Mouse (Mus musculus): ENCODE measurements at regions not wholly inside any gene's neighbourhood (a gene's known extent, or its start where the extent isn't known, plus 50 kb on each side); places are given as distances from the start of the nearest gene placed in this dataset.
A peak's percentile ranks its signal among the peaks of the same experiment; 100 is the strongest.

DNA sequence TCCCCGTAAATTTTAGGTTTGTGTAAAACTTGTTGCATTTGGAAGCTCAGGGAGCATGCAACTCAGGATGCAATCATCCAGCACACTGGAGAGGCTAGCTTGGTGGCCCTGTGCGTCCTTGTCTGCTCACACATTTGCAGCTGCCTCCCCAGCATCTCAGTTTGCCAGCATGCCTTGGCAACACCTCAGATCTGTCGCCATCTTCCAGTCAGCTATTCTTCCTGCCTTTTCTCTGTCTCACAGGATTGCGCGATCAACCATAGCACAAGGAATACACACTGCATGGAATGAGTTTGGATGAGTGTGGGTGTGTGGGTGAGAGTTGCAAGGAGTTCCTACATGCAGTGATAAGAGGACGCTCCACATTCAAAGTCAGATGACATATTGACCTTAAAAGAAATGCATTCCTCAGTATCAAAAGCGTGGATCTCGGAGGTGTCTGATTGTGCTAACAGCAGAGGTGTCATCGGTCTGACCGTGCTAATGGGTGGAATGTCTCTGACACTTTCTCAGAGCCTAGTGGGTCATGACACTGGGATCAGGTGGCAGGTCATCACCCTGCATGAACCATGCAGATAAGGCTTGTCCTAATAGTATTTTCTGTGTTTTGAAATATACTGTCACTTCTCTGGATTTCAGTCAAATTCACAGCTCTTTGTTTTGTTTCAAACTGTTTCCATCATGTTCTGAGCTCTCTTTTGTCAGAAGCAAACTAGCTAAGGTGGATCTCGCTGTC, 360.6 kb upstream of the Arglu1 start:
- no peak for DNase-seq (ENCODE audit: low spot score in 2 of 2)

DNA sequence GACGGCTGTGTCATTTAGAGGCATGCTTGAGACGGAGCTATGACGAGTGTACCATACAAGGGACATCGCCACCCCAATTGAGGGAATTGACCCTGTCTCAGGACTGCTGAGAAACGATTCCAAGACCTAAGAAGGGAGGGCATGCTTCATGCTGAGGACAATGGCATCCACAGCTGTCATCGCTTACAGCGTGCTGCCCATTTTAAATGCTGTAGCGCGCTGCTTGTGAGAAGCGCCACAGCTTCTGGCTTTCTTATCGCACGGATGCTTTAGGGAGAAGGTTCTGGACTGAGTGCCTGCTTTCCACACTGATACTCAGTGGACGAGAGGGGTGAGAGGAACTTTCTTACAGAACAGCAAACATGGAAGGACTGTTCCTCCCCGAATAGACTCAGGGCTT, 357.8 kb upstream of the Arglu1 start:
- no peak for DNase-seq (ENCODE audit: low spot score in 2 of 2)

DNA sequence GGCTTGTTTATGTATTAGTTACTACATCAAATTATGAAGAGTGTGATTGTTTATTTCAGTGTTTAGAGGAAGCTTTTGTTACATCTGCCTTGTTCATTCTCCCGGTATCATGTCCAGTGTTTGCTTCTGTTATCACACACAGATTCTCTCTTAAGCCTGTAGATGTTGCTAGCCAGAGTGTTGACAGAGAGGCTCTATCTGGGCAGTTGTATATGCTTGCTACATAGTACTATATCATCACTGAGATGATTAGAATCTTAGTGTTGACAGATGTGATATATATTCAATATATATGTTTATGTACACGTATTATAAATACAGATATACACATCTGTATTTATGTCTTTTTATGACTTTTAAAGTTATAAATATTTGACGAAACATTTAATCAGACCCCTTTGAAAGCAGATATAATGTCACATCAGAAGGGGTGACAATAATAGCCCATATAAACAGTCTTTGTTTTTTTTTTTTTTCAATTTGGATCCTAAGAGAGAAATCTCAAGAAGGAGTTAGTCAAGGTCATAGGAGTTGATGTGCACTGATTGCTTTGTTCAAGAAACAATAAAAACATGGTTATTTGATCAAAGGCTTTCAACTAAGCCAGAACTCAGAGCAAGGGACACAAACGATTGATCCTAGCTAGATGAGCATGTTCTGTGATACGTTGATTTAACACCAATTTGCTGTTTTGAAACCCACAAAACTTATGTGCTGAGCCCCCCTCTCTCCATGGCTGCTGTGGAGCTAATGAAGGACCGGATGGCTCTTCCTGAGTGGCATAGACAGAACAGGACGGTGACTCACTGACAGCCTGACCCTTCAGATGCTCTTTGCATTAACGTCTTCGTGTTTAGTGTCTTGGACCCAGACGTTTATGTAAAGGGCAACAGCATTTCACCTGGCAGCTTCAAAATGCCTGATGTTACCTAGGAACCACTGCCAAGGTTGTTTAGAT, 352.8 kb upstream of the Arglu1 start:
- DNase-seq (ENCODE audit: low spot score in 2 of 2): no peak

DNA sequence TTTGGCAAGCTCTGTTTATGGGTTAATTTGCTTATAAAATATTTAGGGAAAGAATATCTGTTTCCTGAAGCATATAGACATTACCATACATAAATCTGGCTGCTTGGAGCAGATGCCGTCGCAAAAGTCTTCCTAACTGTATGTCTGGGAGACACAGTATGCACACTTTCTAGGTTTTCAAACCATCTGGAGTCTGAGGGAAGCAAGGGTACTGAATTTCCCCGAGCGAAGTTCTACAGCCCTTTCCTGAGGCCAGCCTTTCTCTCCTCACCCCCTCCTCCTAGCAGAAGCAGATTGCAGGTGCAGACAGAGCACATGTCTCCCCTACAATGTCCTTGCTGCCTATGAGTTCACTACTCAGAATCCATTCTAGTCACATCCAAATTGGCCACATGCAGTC, 338.8 kb upstream of the Arglu1 start:
- no peak for DNase-seq (ENCODE audit: low spot score in 2 of 2)

DNA sequence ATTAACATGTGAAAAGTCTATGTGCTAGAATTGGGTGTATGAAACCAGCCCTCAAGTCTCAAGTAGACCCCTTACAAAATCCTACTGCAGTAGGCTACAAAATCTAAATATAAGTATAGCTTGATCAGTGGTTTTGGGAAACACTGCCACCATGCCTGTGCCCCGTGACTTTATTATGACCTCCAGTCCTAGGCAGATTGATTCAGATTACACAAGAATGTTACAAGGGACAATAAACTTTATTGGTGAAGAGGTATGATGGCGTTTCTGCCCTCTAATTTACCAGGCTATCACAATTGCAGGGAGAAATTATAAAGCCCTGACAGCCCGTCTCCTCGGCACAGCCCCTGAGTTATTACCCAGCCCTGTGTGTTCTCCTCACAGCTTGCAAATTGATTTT, 337.4 kb upstream of the Arglu1 start:
- DNase-seq (ENCODE audit: low spot score in 2 of 2): no peak

DNA sequence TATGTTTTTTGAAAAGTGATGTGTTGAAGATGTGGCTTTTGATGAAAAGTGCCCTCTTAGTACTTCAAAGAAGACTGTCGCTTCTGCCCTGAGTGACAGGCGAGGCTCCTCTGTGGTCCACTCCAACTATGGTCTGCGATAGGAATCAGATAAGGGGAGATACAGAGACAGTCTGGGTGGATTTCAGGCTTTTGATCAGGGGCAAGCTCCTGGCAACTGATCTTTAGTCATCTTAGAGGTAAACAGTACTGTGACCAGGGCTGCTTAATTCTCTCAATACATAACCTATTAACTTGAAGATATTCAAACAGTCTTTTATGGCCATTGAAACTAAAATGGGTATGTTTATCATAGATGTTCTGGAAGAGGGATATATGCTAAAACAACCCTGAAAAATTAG, 335.6 kb upstream of the Arglu1 start:
- DNase-seq (ENCODE audit: low spot score in 2 of 2): no peak

DNA sequence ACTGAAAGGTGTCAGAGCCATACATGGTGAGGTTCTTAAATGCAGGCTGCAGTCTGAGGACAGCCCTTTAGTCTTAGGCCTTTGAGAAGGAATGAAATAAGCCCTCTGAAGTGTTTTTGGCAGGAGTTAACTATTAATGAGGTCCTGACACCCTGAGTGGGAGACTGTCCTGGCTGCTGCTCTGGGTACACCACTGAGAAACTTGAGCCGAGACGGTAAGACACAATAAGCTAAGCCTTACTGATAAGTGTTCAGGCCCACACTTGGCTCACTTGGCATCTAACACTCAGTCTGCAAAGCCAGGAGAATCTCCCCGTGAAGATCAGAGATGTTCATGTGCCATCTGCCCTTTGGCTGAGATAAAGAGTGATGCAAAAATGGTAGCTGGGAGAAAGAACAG, 335.1 kb upstream of the Arglu1 start:
- no peak for DNase-seq (ENCODE audit: low spot score in 2 of 2)

DNA sequence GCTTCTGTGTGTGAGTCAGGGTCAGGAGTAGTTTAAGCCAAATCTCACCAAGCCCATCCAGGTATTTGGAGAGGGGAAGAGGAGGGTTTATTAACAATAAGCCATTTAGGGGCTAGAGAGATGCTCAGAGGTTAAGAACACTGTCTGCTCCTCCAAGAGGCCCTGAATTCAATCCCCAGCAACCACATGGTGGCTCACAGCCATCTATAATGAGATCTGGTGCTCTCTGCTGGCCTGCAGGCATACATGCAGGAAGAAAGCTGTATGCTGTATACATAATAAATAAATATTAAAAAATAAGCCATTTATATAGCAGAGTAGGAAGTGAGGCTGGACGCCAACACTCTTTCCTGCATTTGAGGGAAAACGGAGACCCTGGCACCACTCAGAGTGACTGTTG, 330.4 kb upstream of the Arglu1 start:
- DNase-seq (ENCODE audit: low spot score in 2 of 2): no peak

DNA sequence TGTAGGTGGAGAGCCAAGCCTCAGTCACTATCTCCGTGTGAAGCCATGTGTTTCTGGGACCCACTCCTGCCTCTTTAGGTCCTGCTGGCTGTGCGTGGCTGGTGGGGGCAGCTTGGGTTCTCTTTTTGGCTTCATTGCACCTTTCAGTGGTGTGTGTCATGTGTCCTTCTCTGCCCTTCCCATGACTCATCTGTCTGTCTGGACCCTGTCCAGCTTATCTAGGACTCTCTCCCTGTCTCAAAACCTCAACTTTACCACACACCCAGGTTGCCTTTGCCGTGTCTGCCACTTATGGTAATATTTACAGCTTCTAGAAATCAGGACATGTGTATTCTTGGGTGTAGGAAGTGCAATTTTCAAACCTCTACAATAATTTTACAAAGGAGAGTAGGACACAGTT, 329.9 kb upstream of the Arglu1 start:
- no peak for DNase-seq (ENCODE audit: low spot score in 2 of 2)

DNA sequence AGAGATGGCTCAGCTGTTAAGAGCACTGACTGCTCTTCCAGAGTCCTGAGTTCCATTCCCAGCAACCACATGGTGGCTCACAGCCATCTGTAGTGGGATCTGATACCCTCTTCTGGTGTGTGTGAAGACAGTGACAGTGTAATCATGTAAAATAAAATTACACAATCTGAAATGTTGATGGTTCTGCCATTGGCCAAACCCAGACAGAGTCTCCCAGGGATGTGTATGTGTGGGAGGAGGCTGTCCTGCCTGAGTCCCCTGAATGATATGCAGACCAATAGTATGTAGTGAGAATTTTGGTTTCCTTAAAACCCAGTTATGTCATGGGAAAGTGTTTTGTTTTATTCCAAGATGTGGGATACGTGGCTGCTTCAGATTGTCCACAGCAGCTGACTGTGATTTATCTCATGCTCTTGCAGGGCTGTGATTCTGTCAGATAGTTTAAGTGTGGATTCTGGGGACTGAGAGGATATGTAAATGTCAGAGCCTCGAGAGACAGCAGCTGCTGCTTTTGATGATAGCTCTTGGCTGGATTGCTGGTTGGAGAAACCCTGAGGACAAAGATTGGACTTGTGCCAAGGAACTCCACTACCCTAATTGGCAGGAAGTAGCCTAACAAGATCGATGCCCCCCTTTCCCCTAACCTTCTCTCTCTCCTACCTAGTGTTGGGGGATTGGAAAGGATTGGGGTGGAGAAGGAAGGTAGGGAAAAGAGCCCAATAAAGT, 321.6 kb upstream of the Arglu1 start:
- no peak for DNase-seq (ENCODE audit: low spot score in 2 of 2)

DNA sequence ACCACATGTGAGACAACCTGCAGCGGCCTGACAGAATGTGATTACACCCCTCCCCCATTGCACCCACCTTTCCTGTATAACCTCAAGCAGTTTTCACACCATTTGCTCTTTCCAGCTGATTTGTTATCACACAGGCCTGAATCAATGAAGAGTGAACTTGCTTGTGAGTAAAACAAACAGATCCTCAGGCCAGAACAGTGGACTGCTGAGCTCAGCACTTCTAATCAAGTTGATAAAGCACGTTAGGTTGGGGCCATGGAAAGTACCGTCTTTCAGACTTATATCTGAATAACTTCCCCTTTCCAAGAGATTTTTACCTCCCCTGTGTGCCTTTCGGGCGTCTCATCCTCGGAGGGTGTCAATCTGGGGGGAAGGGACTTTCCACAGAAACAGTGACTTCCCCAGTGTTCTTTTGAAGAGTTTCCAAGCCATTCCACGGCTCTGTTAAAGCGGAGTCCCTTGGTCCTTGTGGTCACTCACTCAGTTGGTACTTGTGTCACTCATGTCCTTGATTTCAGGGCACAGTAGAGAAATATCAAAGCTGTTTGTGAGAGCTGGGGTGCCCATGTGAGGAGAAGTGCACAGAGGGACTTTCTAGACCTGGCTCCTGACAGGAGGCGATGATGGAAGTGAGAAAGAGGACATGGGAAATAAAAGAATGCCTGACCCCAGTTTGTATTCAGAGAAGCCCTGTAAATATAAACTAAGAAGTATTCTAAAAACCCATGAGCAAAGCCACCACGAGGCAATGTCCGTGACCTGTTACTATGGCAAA, 317.9 kb upstream of the Arglu1 start:
- DNase-seq (ENCODE audit: low spot score in 2 of 2): no peak

DNA sequence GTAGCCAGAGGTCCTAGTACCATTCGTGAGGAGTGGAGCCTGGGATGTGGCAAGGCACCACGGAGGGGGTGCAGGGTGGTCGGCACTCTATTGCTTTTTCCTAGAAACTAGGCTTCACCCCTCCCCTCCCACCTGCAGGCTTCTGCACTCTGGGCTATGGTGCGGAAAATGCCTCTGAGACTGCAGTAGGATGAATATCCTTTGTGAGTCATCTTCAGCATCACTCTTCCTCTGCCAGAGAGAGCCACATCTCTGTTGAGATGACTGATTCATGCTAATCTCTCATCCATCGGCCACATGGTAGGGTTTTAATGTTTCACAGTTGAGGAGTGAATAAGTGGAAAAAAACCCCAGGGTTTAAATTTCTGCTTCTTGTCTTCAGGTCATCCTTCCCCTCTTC, 309.6 kb upstream of the Arglu1 start:
- no peak for DNase-seq (ENCODE audit: low spot score in 2 of 2)

DNA sequence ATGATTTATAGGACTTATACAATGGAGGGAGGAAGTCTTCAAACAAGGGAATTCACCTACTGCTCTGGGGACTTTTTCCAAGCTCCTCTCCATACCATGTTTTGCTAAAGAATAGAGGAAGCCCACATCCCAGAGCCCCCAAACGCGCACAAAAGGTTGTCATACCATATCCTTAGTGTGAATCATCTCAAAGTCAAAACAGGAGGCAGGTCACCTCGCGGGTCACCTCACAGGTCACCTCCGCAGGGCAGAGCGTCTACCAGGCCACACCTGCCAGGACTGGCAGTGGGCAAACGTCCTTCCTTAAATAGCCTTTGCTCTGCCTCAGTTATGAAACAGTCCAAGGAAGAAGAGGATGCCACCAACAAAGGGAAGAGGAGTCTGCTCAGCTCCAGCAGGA, 307.3 kb upstream of the Arglu1 start:
- no peak for DNase-seq (ENCODE audit: low spot score in 2 of 2)

DNA sequence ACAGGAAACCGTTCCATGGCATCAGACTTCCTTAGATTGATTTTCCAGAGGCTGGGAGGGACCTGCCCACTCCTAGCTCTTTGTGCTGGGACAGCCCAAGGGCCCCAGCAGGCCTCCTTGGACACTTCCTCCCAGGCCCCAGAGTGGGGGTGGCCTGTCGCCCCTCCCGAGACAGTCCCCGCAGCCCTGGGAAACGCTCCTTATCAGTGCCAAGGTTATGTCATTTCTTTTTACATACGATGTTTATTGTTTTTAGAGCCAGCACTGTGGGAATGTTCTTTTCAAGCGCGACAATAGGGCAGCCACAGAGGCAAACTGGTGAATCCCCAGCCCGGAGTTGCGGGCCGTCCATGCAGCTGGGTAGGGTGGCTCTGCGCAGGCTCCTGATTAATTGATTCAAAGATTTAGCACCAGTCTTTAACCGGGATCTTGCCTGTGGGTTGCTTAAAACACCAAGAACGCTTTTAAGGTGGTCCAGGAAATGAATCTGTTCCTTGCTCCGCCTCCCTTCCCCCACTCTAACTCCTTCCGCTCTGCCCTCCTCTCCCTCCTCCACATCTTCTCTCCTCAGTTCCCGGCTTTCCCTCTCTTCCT, 304.4 kb upstream of the Arglu1 start:
- DNase-seq (ENCODE audit: low spot score in 2 of 2): peak; percentile 37 to 41

DNA sequence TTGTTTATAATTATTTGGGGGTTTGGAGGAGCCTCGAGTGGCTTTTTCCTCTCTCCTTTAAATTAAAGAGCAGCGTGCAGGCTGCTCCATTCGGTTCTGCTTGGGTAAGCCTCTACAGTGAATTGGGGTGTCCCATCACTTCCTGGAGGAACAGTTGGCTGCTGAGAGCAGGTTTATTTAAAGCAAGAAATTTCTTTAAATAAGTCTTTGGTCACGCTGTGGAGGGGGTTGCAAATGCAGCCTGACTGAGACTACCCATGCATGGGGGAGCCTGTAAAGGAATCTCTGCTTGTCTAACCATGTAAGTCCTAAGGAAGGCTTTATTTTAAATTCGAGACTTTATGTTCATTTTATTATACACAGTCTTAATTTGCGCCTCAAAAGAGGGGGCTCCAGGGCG, 303.7 kb upstream of the Arglu1 start:
- DNase-seq (ENCODE audit: low spot score in 2 of 2): no peak

DNA sequence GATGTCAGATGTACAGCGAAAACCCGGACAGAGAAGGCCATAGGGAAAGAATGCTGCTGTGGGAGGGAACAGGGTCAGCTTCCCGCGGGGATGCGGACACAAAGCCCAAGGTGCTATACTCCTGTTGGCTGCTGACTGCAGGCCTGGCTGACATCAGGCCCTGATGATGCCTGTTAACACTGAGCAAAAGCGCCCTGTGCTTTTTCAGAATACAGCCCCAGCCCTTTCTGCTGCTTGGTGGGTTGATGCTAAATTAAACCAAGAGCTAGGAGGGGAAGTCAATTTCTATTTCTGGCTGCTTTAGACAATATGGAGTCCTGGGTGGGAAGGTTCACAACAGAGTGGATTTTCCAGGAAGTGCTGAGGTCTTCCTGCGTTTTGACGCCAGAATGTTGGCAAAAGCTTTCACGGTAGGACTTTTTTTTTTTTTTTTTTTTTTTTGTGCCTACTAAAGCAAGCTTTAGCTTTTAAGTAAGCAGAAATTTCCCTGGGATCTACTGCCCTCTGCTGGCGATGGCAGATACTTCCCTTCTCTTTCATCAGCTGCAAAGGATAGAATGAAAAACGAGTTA, 302.2 kb upstream of the Arglu1 start:
- peak; percentile 90 to 91 for DNase-seq (ENCODE audit: low spot score in 2 of 2)

DNA sequence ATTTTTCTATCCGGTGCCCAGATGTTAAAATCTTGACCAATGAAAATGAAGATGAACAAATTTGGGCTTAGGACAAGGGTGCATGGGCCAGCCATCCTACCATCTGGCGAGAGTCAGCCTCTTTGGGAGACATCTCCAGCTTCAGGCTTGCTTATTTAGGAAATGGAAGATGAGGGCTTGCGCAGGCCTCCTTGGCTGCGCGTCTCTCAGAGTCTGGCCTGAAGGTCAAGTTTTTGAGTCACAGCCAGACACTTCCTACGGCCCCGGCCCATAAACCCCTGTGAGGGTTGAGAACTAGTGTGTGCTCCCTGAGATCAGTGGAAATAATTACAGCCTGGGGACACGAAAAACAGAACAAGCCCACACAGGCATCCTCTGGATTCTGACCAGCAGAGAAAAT, 300.7 kb upstream of the Arglu1 start:
- DNase-seq (ENCODE audit: low spot score in 2 of 2): no peak

DNA sequence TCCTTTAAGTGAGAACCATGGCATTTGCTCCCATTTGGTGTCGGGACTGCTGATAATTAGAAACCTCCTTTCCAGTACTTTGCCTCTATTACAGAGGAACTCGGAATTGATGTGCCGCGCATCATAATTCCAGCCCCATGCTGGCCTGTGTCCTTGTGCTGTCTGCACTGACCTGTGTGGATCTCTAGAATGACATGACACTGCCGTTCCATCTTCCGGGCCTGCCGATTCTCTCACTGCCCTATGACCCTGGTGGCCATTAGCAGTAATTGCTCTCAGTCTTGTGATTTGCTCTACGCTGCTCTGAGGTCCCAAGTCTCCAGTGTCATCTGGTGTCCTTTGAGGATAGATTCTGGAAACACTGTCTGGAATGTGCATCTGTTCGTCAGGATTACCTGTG, 295.7 kb upstream of the Arglu1 start:
- DNase-seq (ENCODE audit: low spot score in 2 of 2): no peak

DNA sequence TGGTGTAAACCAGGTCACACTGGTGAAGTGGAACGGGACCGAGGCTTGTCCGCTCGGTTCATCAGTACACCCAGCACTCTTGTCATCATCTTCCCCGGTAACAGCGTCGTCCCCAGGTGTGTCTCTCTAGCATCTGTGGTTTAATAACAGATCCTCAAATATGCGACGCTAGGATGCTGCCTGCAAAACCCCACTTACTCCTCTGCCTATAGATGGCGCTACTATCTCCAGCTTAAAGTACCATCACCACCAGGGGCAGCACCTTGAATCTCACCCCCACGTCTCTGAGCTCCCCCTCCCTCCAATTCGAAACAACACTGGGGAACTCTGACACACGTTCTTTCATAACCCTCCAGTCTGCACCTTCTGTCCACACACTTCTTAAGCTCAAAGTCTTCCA, 295.1 kb upstream of the Arglu1 start:
- DNase-seq (ENCODE audit: low spot score in 2 of 2): no peak

DNA sequence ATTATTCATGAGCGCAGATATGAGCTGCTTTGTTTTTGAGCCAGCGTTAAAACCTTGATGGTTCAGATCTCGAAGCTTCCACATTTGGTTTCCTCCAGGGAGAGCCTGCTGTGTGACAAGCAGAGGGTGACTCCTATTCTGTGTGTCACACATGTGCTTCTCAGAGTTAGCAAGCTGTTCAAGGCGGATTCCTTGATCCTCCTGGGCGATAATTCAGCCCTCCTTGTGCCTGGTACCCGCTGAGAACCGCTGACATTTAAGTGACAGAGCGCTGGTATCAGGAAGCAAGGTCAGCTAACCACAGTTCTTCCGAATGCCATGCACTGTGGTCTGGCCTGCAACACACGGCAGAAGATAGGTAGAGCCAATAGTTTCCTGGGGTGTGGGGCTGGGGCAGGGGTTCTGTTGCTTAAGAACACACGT, 294.5 kb upstream of the Arglu1 start:
- DNase-seq (ENCODE audit: low spot score in 2 of 2): no peak
